Mouse (Mus musculus) stomach, postnatal 0 days (tissue): ENCODE measurements around the gene Nt5c2. TPM values are rescaled to one million over a fixed set of nuclear protein-coding genes. Genes with fewer than 3 reads are reported as not detected.

Experiments
- ATAC-seq: fragments of 200-750 bp; cut with Nextera tagmentation; 2 replicates; pipeline ENCODE4 v1.8.0; 2017; ENCODE audit not compliant: low FRiP score, low TSS enrichment
- DNase-seq: peaks from one replicate; pipeline ENCODE4 v3.0.0-alpha.2; 2016; ENCODE audit warnings: low spot score
- H3K27ac ChIP-seq: fragments of 300-500 bp; sonication (generic); replicated peaks from 2 replicates; pipeline ENCODE4 v1.5.1; 2014; ENCODE audit warnings: mild to moderate bottlenecking, control low read depth
- H3K27me3 ChIP-seq: fragments of 300-500 bp; sonication (generic); 2 replicates; pipeline ENCODE4 v1.6.1; 2014; ENCODE audit warnings: low read length; ENCODE audit not compliant: control insufficient read depth, insufficient read depth
- H3K36me3 ChIP-seq: fragments of 300-500 bp; sonication (generic); 2 replicates; pipeline ENCODE4 v1.6.1; 2014; ENCODE audit warnings: low read length, mixed read lengths; ENCODE audit not compliant: control insufficient read depth, insufficient read depth
- H3K4me1 ChIP-seq: fragments of 300-500 bp; sonication (generic); replicated peaks from 2 replicates; pipeline ENCODE4 v1.6.1; 2014; ENCODE audit warnings: antibody characterized with exemption; ENCODE audit not compliant: control insufficient read depth, insufficient read depth
- H3K4me2 ChIP-seq: fragments of 300-500 bp; sonication (generic); replicated peaks from 2 replicates; pipeline ENCODE4 v1.6.1; 2014; ENCODE audit warnings: low read depth, mild to moderate bottlenecking, control low read depth, moderate library complexity
- H3K4me3 ChIP-seq: fragments of 300-500 bp; sonication (generic); 2 replicates; pipeline ENCODE4 v1.5.1; 2014; ENCODE audit warnings: low read depth, low read length, control low read depth
- H3K9ac ChIP-seq: fragments of 300-500 bp; sonication (generic); 2 replicates; pipeline ENCODE4 v1.6.1; 2014; ENCODE audit warnings: mild to moderate bottlenecking, low read length, control low read depth, mixed read lengths
- H3K9me3 ChIP-seq: fragments of 300-500 bp; sonication (generic); 2 replicates; pipeline ENCODE4 v1.6.1; 2016; ENCODE audit warnings: low read length; ENCODE audit not compliant: control insufficient read depth
- CTCF ChIP-seq: IDR thresholded peaks from 2 replicates; pipeline ENCODE4 v1.5.1; 2016; ENCODE audit warnings: antibody characterized with exemption, low read depth, mild to moderate bottlenecking, moderate library complexity
- EP300 ChIP-seq: optimal IDR thresholded peaks from 2 replicates; pipeline ENCODE3; 2016; ENCODE audit warnings: antibody characterized with exemption
- WGBS: fragments of 180-500 bp; shearing (Covaris S2); extraction: QIAGEN DNeasy Blood & Tissue Kit; methylation state at CpG from one replicate; pipeline ENCODE4 v1.1.7; 2014; 5-methylcytosine and 5-hydroxymethylcytosine counted together
- polyA plus RNA-seq: library from polyadenylated mRNA; unstranded; fragments of >200 nt; fragmentation: Nextera tagmentation; extraction: Ambion mirVana; gene quantifications from 2 replicates; pipeline ENCODE4 v1.2.1, GENCODE M21; 2015

Nt5c2 gene
- polyA plus RNA-seq, 1 experiment from 2014 or later: 70.9 TPM

GRCm38 (mm10) chr19:47036596-47036995 lies 21.6 kb upstream of the Nt5c2 start:
- no peaks in the 10 kb centered on the region for H3K9me3 ChIP-seq
- WGBS: 83% methylated on average over 3 of the region's 3 CpGs
- no peak for DNase-seq
- no peak for ATAC-seq
- H3K27ac ChIP-seq: no peak overlapping the region
- H3K4me3 ChIP-seq: no peak overlapping the region
- 0 out of 2 replicates have a peak, but pooled peaks cover 5% of the 10 kb centered on the region for H3K36me3 ChIP-seq
- no peaks in the 10 kb centered on the region for H3K27me3 ChIP-seq
- TF ChIP-seq CTCF (no peak), EP300 (no peak)
- H3K4me2 ChIP-seq: no peak overlapping the region
- H3K4me1 ChIP-seq: no peaks in the 10 kb centered on the region
- H3K9ac ChIP-seq: no peak overlapping the region

DNA sequence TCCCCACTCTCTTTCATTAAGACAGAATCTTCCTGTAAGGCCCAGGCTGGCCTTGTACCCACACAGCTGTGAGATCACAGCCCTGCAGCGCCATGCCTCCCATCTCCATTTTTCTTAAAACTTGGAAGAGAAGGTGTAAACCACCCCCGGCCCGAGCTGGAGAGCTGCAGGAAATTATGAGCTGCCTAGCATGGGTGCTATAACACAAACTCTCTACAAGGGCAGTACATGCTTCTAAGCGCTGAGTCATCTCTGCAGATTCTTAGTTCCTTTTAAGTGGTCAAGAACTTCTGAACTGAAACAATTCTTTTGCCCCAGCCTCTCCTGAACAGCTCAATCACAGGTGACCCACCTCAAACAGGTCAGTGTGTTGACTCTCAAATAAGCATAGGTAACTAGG lies 20.0 kb upstream of the Nt5c2 start:
- Histone ChIP-seq H3K4me1 (no peaks in the 10 kb centered on the region), H3K9me3 (no peaks in the 10 kb centered on the region), H3K36me3 (0 out of 2 replicates have a peak, but pooled peaks cover 5% of the 10 kb centered on the region), H3K9ac (no peak overlapping the region), H3K27me3 (no peaks in the 10 kb centered on the region), H3K27ac (no peak overlapping the region), H3K4me3 (no peak overlapping the region), H3K4me2 (no peak overlapping the region)
- no peak for DNase-seq
- no peak for ATAC-seq
- 82% methylated on average over 4 of the region's 4 CpGs for WGBS
- no peak for TF ChIP-seq EP300
- no peak for TF ChIP-seq CTCF

DNA sequence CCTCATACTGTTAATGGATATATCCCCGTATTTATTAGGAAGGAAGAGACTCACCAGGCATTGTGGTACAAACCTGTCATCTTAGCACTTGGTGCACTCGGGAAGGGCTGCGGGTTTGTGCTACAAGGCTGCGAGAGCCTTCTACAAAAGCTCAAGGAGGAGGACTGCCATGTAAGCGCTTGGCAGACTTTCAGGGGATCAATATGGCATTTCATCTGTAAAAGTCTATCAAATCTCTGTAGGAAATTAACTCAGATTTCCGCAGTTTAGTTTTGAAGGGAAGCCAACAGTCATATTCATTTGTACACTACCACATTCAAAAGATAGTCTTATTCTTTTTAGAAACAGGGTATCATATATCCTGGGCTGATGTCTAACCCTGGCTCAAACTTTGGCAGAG lies 16.8 kb upstream of the Nt5c2 start:
- ATAC-seq (no peak), DNase-seq (no peak)
- no peaks in the 10 kb centered on the region for H3K27me3 ChIP-seq

GRCm38 (mm10) chr19:47029796-47030195 lies 14.8 kb upstream of the Nt5c2 start:
- 82% methylated on average over 9 of the region's 9 CpGs for WGBS
- no peaks in the 10 kb centered on the region for H3K4me1 ChIP-seq
- no peak overlapping the region for H3K4me3 ChIP-seq
- H3K9ac ChIP-seq: no peak overlapping the region
- no peak for DNase-seq
- H3K36me3 ChIP-seq: 0 out of 2 replicates have a peak, but pooled peaks cover 1% of the 10 kb centered on the region
- H3K4me2 ChIP-seq: no peak overlapping the region
- no peak for TF ChIP-seq CTCF
- no peak for TF ChIP-seq EP300
- no peaks in the 10 kb centered on the region for H3K9me3 ChIP-seq
- no peak overlapping the region for H3K27ac ChIP-seq
- no peaks in the 10 kb centered on the region for H3K27me3 ChIP-seq
- no peak for ATAC-seq

More for the DNA sequence above, 16.8 kb upstream of the Nt5c2 start:
- WGBS: 85% methylated on average over 6 of the region's 6 CpGs
- H3K9ac ChIP-seq: no peak overlapping the region
- 0 out of 2 replicates have a peak, but pooled peaks cover 3% of the 10 kb centered on the region for H3K36me3 ChIP-seq
- H3K27ac ChIP-seq: no peak overlapping the region
- no peak for TF ChIP-seq EP300
- no peak for TF ChIP-seq CTCF
- H3K9me3 ChIP-seq: no peaks in the 10 kb centered on the region
- no peak overlapping the region for H3K4me3 ChIP-seq
- H3K4me1 ChIP-seq: no peaks in the 10 kb centered on the region
- H3K4me2 ChIP-seq: no peak overlapping the region

DNA sequence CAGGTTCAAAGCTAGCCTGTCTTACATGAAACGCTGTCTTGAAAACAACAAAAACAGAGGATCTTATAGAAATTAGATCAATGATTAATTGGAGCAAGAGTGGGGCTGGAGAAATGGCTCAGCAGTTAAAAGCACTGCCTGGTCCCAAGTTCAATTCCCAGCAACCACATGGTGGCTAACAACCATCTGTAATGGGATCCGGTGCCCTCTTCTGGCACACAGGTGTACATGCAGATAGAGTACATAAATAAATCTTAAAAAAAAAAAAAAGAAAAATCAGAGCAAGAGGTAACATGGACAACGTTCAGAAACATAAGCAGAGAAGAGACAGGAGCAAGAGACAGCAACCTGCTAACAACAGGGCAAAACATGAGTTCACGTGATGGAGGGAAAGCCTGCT lies 11.6 kb upstream of the Nt5c2 start:
- WGBS: 86% methylated on average over 4 of the region's 4 CpGs
- Histone ChIP-seq H3K4me2 (no peak overlapping the region), H3K4me1 (no peaks in the 10 kb centered on the region), H3K9me3 (no peaks in the 10 kb centered on the region), H3K27me3 (no peaks in the 10 kb centered on the region), H3K27ac (no peak overlapping the region), H3K36me3 (no peaks in the 10 kb centered on the region), H3K9ac (no peak overlapping the region), H3K4me3 (no peak overlapping the region)
- no peak for ATAC-seq
- DNase-seq: no peak
- no peak for TF ChIP-seq EP300
- TF ChIP-seq CTCF: no peak

- no peaks in the 10 kb centered on the region for H3K27me3 ChIP-seq
Observed at GRCm38 (mm10) chr19:47024954-47025353, 10.0 kb upstream of the Nt5c2 start.

More at GRCm38 (mm10) chr19:47024954-47025353, 10.0 kb upstream of the Nt5c2 start:
- H3K4me3 ChIP-seq: no peak overlapping the region
- no peak for ATAC-seq
- no peaks in the 10 kb centered on the region for H3K4me1 ChIP-seq
- no peak overlapping the region for H3K4me2 ChIP-seq
- no peaks in the 10 kb centered on the region for H3K9me3 ChIP-seq
- no peak overlapping the region for H3K9ac ChIP-seq
- 50% methylated on average over 10 of the region's 10 CpGs for WGBS
- no peak for DNase-seq
- TF ChIP-seq CTCF (no peak), EP300 (no peak)
- H3K36me3 ChIP-seq: no peaks in the 10 kb centered on the region
- H3K27ac ChIP-seq: no peak overlapping the region
